Mouse (Mus musculus) small intestine, adult 2 months (tissue): Measurements from ENCODE around the gene Islr2. TPM values are rescaled to one million over a fixed set of nuclear protein-coding genes. Genes with fewer than 3 reads are reported as not detected.

ENCODE experiments used
- H3K27ac ChIP-seq: fragments of 200-500 bp; 2 replicates; pipeline ENCODE4 v1.5.1; 2012; ENCODE audit warnings: low read depth, low read length, control low read depth, inconsistent platforms; ENCODE audit not compliant: insufficient read depth
- H3K27me3 ChIP-seq: fragments of 200-500 bp; 2 replicates; pipeline ENCODE4 v1.6.1; 2012; ENCODE audit warnings: mild to moderate bottlenecking, moderate library complexity, low read length, inconsistent platforms; ENCODE audit not compliant: control insufficient read depth, insufficient read depth
- H3K36me3 ChIP-seq: fragments of 200-500 bp; 2 replicates; pipeline ENCODE4 v1.6.1; 2012; ENCODE audit warnings: mild to moderate bottlenecking, low read length, control low read depth, inconsistent platforms; ENCODE audit not compliant: control insufficient read depth, insufficient read depth
- H3K4me1 ChIP-seq: fragments of 200-500 bp; 2 replicates; pipeline ENCODE4 v1.6.1; 2012; ENCODE audit warnings: low read length, inconsistent platforms, mixed read lengths; ENCODE audit not compliant: control insufficient read depth, insufficient read depth, insufficient read length
- H3K4me3 ChIP-seq: fragments of 200-500 bp; 2 replicates; pipeline ENCODE4 v1.5.1; 2012; ENCODE audit warnings: low read depth, mild to moderate bottlenecking, control low read depth, inconsistent platforms, low read length, moderate library complexity
- CTCF ChIP-seq: fragments of 200-500 bp; IDR thresholded peaks from 2 replicates; pipeline ENCODE4 v1.5.1; 2012; ENCODE audit warnings: low read depth, mild to moderate bottlenecking, control low read depth, inconsistent platforms, low read length, moderate library complexity, mixed read lengths; ENCODE audit not compliant: insufficient replicate concordance, insufficient read length; ENCODE audit errors: extremely low read depth
- POLR2A ChIP-seq: fragments of 200-500 bp; IDR thresholded peaks from 2 replicates; pipeline ENCODE4 v1.6.1; 2012; ENCODE audit warnings: low read depth, mild to moderate bottlenecking, control low read depth, inconsistent platforms, low read length, moderate library complexity
- WGBS: fragments of 180-500 bp; shearing (Covaris S2); methylation state at CpG from one replicate; pipeline ENCODE4 v1.1.7; 2018; 5-methylcytosine and 5-hydroxymethylcytosine counted together
- polyA plus RNA-seq: library from polyadenylated mRNA; depleted of rRNA; stranded (reverse); fragments of >200 nt; gene quantifications from 2 replicates; pipeline ENCODE4 v1.2.3, GENCODE M21; 2012; rRNA removed

Islr2 gene
- polyA plus RNA-seq, 1 experiment, result 1.3 TPM

- TF ChIP-seq POLR2A (no peak), CTCF (no peak)
- 59% methylated on average over 2 of the region's 2 CpGs for WGBS
- Histone ChIP-seq H3K27ac (no peak overlapping the region), H3K4me1 (no peaks in the 10 kb centered on the region), H3K36me3 (no peaks in the 10 kb centered on the region), H3K4me3 (no peak overlapping the region), H3K27me3 (no peaks in the 10 kb centered on the region)
Observed at GRCm38 (mm10) chr9:58148806-58149205, 55.3 kb downstream of the Islr2 start.

Other genes with a start within 250 kb of the Islr2 start
- gene Cyp11a1, start 197.9 kb downstream of the Islr2 start, polyA plus RNA-seq, result 0.19 and 0.27 TPM in 2 replicates
- gene Stra6, start 140.5 kb downstream of the Islr2 start, polyA plus RNA-seq, result 0.83 and 1.7 TPM in 2 replicates
- not detected in 2 replicates for gene Ccdc33, start 85.5 kb downstream of the Islr2 start, polyA plus RNA-seq
- 27.5 and 31.4 TPM in 2 replicates for gene Islr, start within 50 bp of the Islr2 start, polyA plus RNA-seq
- 18.4 and 45.0 TPM in 2 replicates for gene Pml, start 45.5 kb upstream of the Islr2 start, polyA plus RNA-seq
- 9.9 and 21.3 TPM in 2 replicates for gene Stoml1, start 48.8 kb upstream of the Islr2 start, polyA plus RNA-seq
- gene Loxl1, start 108.9 kb upstream of the Islr2 start, polyA plus RNA-seq, result 15.6 and 26.7 TPM in 2 replicates
- not detected in 2 replicates for gene Tbc1d21, start 166.1 kb upstream of the Islr2 start, polyA plus RNA-seq